Mouse (Mus musculus) embryonic facial prominence, embryonic 15.5 days (tissue): ENCODE results near the gene Kcnq2. TPM values are rescaled to one million over a fixed set of nuclear protein-coding genes. Genes with fewer than 3 reads are reported as not detected.

Source experiments
- ATAC-seq: fragments of 200-750 bp; cut with Nextera tagmentation; 2 replicates; pipeline ENCODE4 v1.8.0; 2017; ENCODE audit warnings: low read depth, moderate TSS enrichment; ENCODE audit not compliant: insufficient number of reproducible peaks, low FRiP score, low TSS enrichment
- H3K27ac ChIP-seq: fragments of 300-500 bp; sonication (generic); replicated peaks from 2 replicates; pipeline ENCODE4 v1.5.1; 2015; ENCODE audit warnings: mild to moderate bottlenecking, inconsistent platforms
- H3K27me3 ChIP-seq: fragments of 300-500 bp; sonication (generic); 2 replicates; pipeline ENCODE4 v1.6.1; 2015; ENCODE audit warnings: inconsistent platforms
- H3K36me3 ChIP-seq: fragments of 300-500 bp; sonication (generic); 2 replicates; pipeline ENCODE4 v1.6.1; 2015; ENCODE audit warnings: mild to moderate bottlenecking, inconsistent platforms
- H3K4me1 ChIP-seq: fragments of 300-500 bp; sonication (generic); 2 replicates; pipeline ENCODE4 v1.6.1; 2015; ENCODE audit warnings: inconsistent platforms
- H3K4me2 ChIP-seq: fragments of 300-500 bp; sonication (generic); replicated peaks from 2 replicates; pipeline ENCODE4 v1.6.1; 2015; ENCODE audit warnings: mild to moderate bottlenecking, inconsistent platforms
- H3K4me3 ChIP-seq: fragments of 300-500 bp; sonication (generic); replicated peaks from 2 replicates; pipeline ENCODE4 v1.5.1; 2015; ENCODE audit warnings: mild to moderate bottlenecking, inconsistent platforms
- H3K9ac ChIP-seq: fragments of 300-500 bp; sonication (generic); 2 replicates; pipeline ENCODE4 v1.6.1; 2015; ENCODE audit warnings: inconsistent platforms
- H3K9me3 ChIP-seq: fragments of 300-500 bp; sonication (generic); replicated peaks from 2 replicates; pipeline ENCODE4 v1.6.1; 2016; ENCODE audit warnings: inconsistent platforms
- WGBS: fragments of 180-500 bp; shearing (Covaris S2); methylation state at CpG from one replicate; pipeline ENCODE4 v1.1.7; 2015; 5-methylcytosine and 5-hydroxymethylcytosine counted together
- polyA plus RNA-seq: library from polyadenylated mRNA; unstranded; fragments of >200 nt; fragmentation: Nextera tagmentation; extraction: Ambion mirVana; gene quantifications from 2 replicates; pipeline ENCODE4 v1.2.1, GENCODE M21; 2015

The Kcnq2 gene
- polyA plus RNA-seq, 1 experiment from 2014 or later: 0.39 TPM

- no peak overlapping the region for H3K27ac ChIP-seq
- no peak for ATAC-seq
- 1% methylated on average over 57 of the region's 61 CpGs for WGBS
- peaks cover 65% of the 10 kb centered on the region for H3K27me3 ChIP-seq
- peaks cover 12% of the 10 kb centered on the region for H3K4me1 ChIP-seq
- H3K9me3 ChIP-seq: no peaks in the 10 kb centered on the region
- H3K36me3 ChIP-seq: no peaks in the 10 kb centered on the region
- no peak overlapping the region for H3K9ac ChIP-seq
- H3K4me3 ChIP-seq: peak overlapping the region; percentile 46
- peak overlapping the region; percentile 92 for H3K4me2 ChIP-seq
Measured at GRCm38 (mm10) chr2:181147546-181148317, 12.6 kb upstream of the Kcnq2 start.

GRCm38 (mm10) chr2:181146976-181147545, 12.0 kb upstream of the Kcnq2 start:
- WGBS: 49% methylated on average over 4 of the region's 4 CpGs
- peak overlapping the region; percentile 46; the same call in 1 of the 2 replicates for H3K4me3 ChIP-seq
- H3K27me3 ChIP-seq: peaks cover 62% of the 10 kb centered on the region

GRCm38 (mm10) chr2:181144675-181145074, 9.6 kb upstream of the Kcnq2 start:
- no peaks in the 10 kb centered on the region for H3K36me3 ChIP-seq
- H3K9ac ChIP-seq: no peak overlapping the region
- no peaks in the 10 kb centered on the region for H3K9me3 ChIP-seq
- H3K27me3 ChIP-seq: peaks cover 47% of the 10 kb centered on the region
- no peak for ATAC-seq
- peaks cover 12% of the 10 kb centered on the region for H3K4me1 ChIP-seq
- no peak overlapping the region for H3K4me2 ChIP-seq
- 72% methylated on average over 2 of the region's 2 CpGs for WGBS
- H3K27ac ChIP-seq: no peak overlapping the region
- H3K4me3 ChIP-seq: no peak overlapping the region

More at GRCm38 (mm10) chr2:181146976-181147545, 12.0 kb upstream of the Kcnq2 start:
- H3K27ac ChIP-seq: no peak overlapping the region
- peak overlapping the region; percentile 92 for H3K4me2 ChIP-seq
- ATAC-seq: no peak
- no peak overlapping the region for H3K9ac ChIP-seq
- H3K4me1 ChIP-seq: peaks cover 12% of the 10 kb centered on the region
- H3K9me3 ChIP-seq: no peaks in the 10 kb centered on the region
- H3K36me3 ChIP-seq: no peaks in the 10 kb centered on the region

- Histone ChIP-seq H3K4me3 (no peak overlapping the region), H3K36me3 (no peaks in the 10 kb centered on the region), H3K27me3 (peaks cover 41% of the 10 kb centered on the region), H3K4me2 (no peak overlapping the region), H3K27ac (no peak overlapping the region), H3K9ac (no peak overlapping the region), H3K4me1 (peaks cover 12% of the 10 kb centered on the region), H3K9me3 (no peaks in the 10 kb centered on the region)
- ATAC-seq: no peak
- 50% methylated on average over 2 of the region's 2 CpGs for WGBS
Measured at GRCm38 (mm10) chr2:181143509-181144276, 8.6 kb upstream of the Kcnq2 start.

GRCm38 (mm10) chr2:181142703-181143135, 7.6 kb upstream of the Kcnq2 start:
- Histone ChIP-seq H3K4me3 (no peak overlapping the region), H3K27me3 (peaks cover 40% of the 10 kb centered on the region)

GRCm38 (mm10) chr2:181139641-181140193, 4.6 kb upstream of the Kcnq2 start:
- no peak overlapping the region for H3K4me2 ChIP-seq
- 88% methylated on average over 5 of the region's 5 CpGs for WGBS
- no peaks in the 10 kb centered on the region for H3K36me3 ChIP-seq
- H3K27ac ChIP-seq: no peak overlapping the region
- peak; percentile 19; the same call in 1 of the 2 replicates for ATAC-seq
- H3K27me3 ChIP-seq: peaks cover 42% of the 10 kb centered on the region
- H3K9ac ChIP-seq: no peak overlapping the region
- H3K4me1 ChIP-seq: peaks cover 5% of the 10 kb centered on the region
- H3K9me3 ChIP-seq: no peaks in the 10 kb centered on the region
- no peak overlapping the region for H3K4me3 ChIP-seq

More at GRCm38 (mm10) chr2:181142703-181143135, 7.6 kb upstream of the Kcnq2 start:
- no peak overlapping the region for H3K27ac ChIP-seq
- peaks cover 4% of the 10 kb centered on the region; the same call in 1 of the 2 replicates for H3K4me1 ChIP-seq
- H3K4me2 ChIP-seq: no peak overlapping the region
- ATAC-seq: no peak
- H3K9ac ChIP-seq: no peak overlapping the region
- no peaks in the 10 kb centered on the region for H3K36me3 ChIP-seq
- H3K9me3 ChIP-seq: no peaks in the 10 kb centered on the region
- 66% methylated on average over 8 of the region's 8 CpGs for WGBS

GRCm38 (mm10) chr2:181136934-181137333, 1.8 kb upstream of the Kcnq2 start:
- Histone ChIP-seq H3K27ac (no peak overlapping the region), H3K27me3 (peaks cover 62% of the 10 kb centered on the region), H3K9ac (no peak overlapping the region), H3K4me1 (peaks cover 11% of the 10 kb centered on the region), H3K36me3 (no peaks in the 10 kb centered on the region), H3K4me2 (no peak overlapping the region), H3K4me3 (no peak overlapping the region), H3K9me3 (no peaks in the 10 kb centered on the region)
- ATAC-seq: no peak
- WGBS: 2% methylated on average over 6 of the region's 6 CpGs

GRCm38 (mm10) chr2:181135446-181135818, 332 bp upstream of the Kcnq2 start:
- Histone ChIP-seq H3K27ac (no peak overlapping the region), H3K4me1 (peaks cover 11% of the 10 kb centered on the region), H3K4me2 (peak overlapping the region; percentile 70), H3K36me3 (no peaks in the 10 kb centered on the region), H3K27me3 (peaks cover 67% of the 10 kb centered on the region), H3K9ac (no peak overlapping the region), H3K4me3 (peak overlapping the region; percentile 43; the same call in 1 of the 2 replicates), H3K9me3 (no peaks in the 10 kb centered on the region)
- no peak for ATAC-seq
- 9% methylated on average over 4 of the region's 4 CpGs for WGBS

- Histone ChIP-seq H3K27ac (no peak overlapping the region), H3K9ac (no peak overlapping the region), H3K4me2 (peak overlapping the region; percentile 70), H3K4me3 (peak overlapping the region; percentile 43), H3K9me3 (no peaks in the 10 kb centered on the region), H3K36me3 (no peaks in the 10 kb centered on the region), H3K4me1 (peaks cover 11% of the 10 kb centered on the region), H3K27me3 (peaks cover 67% of the 10 kb centered on the region)
- ATAC-seq: no peak
- WGBS: 6% methylated on average over 22 of the region's 22 CpGs
Measured at GRCm38 (mm10) chr2:181133837-181134590, 1.1 kb downstream of the Kcnq2 start.

GRCm38 (mm10) chr2:181130245-181130644, 4.9 kb downstream of the Kcnq2 start:
- WGBS: 63% methylated on average over 4 of the region's 4 CpGs
- no peak overlapping the region for H3K27ac ChIP-seq
- H3K27me3 ChIP-seq: peaks cover 41% of the 10 kb centered on the region
- H3K9ac ChIP-seq: no peak overlapping the region
- no peak overlapping the region for H3K4me3 ChIP-seq
- H3K9me3 ChIP-seq: no peaks in the 10 kb centered on the region
- peaks cover 11% of the 10 kb centered on the region for H3K4me1 ChIP-seq
- H3K36me3 ChIP-seq: no peaks in the 10 kb centered on the region
- no peak overlapping the region for H3K4me2 ChIP-seq
- no peak for ATAC-seq
